Mouse (Mus musculus): Measurements from ENCODE around the gene Lca5l. TPM values are rescaled to one million over a fixed set of nuclear protein-coding genes. Genes with fewer than 3 reads are reported as not detected.

Gene Lca5l
- polyA plus RNA-seq, 1 experiment from 2014 or later, result 1.4 TPM

GRCm38 (mm10) chr16:96187619-96188018 lies 4.5 kb downstream of the Lca5l start:
- H3K27me3 ChIP-seq (ENCODE audit: control insufficient read depth, insufficient read depth, low read length), result no peaks in the 10 kb centered on the region
- H3K4me2 ChIP-seq (replicated peaks; ENCODE audit: low read depth, low read length), result no peak overlapping the region
- WGBS, result 83% methylated on average over 5 of the region's 5 CpGs
- H3K9me3 ChIP-seq (ENCODE audit: control insufficient read depth, low read length), result no peaks in the 10 kb centered on the region
- no peak overlapping the region for H3K9ac ChIP-seq (ENCODE audit: low read depth, low read length)
- no peaks in the 10 kb centered on the region for H3K4me1 ChIP-seq (replicated peaks; ENCODE audit: control insufficient read depth, insufficient read depth, low read length)
- DNase-seq (ENCODE audit: low spot score) (no peak), ATAC-seq (ENCODE audit: low FRiP score) (no peak)
- no peak overlapping the region for H3K27ac ChIP-seq (ENCODE audit: low read depth, low read length)
- no peak overlapping the region for H3K4me3 ChIP-seq (ENCODE audit: low read depth, low read length)
- no peaks in the 10 kb centered on the region for H3K36me3 ChIP-seq (ENCODE audit: control insufficient read depth, insufficient read depth, low read length)

DNA sequence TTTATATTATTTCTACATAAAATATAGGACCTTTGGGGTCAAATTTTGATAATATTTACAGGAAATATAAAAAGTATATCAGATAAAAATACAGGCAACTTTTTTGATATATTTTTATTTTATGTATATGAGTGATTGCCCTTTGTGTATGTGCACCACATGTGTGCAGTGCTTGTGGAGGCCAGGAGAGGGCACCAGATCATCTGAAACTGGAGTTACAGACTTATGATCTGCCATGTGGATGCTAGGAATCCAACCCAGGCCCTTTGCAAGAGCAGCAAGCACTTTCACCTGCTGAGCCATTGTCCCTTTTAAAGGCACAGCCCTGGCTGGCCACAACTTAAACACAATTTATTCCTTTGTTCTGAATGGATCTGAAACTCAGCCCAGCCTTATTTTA lies 12.9 kb downstream of the Lca5l start:
- Histone ChIP-seq H3K4me1 (replicated peaks; ENCODE audit: control insufficient read depth, insufficient read depth, low read length) (no peaks in the 10 kb centered on the region), H3K27me3 (ENCODE audit: control insufficient read depth, insufficient read depth, low read length) (no peaks in the 10 kb centered on the region), H3K4me3 (ENCODE audit: low read depth, low read length) (no peak overlapping the region), H3K27ac (ENCODE audit: low read depth, low read length) (no peak overlapping the region), H3K9ac (ENCODE audit: low read depth, low read length) (no peak overlapping the region), H3K36me3 (ENCODE audit: control insufficient read depth, insufficient read depth, low read length) (no peaks in the 10 kb centered on the region), H3K9me3 (ENCODE audit: control insufficient read depth, low read length) (no peaks in the 10 kb centered on the region), H3K4me2 (replicated peaks; ENCODE audit: low read depth, low read length) (no peak overlapping the region)
- DNase-seq (ENCODE audit: low spot score) (no peak), ATAC-seq (ENCODE audit: low FRiP score) (no peak)

DNA sequence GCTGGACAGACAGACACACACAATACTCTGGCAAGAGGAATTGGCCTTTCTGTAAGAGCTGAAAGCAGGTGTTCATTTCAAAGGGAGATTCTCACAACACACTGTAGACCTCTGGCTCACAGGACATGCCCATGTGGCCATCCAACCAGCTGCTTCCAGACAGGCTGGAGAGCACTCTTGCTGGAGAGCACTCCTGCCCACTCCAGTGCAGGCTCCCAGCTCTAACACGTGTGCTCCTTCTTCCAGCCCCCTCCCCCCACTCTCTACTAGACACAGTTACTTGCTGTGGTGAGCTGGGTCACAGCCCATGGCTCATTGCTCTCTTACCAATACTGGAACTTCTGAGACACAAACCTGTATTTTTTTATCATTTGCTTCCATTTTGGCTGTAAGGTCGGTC lies 16.7 kb downstream of the Lca5l start:
- Histone ChIP-seq H3K4me1 (replicated peaks; ENCODE audit: control insufficient read depth, insufficient read depth, low read length) (no peaks in the 10 kb centered on the region), H3K9ac (ENCODE audit: low read depth, low read length) (no peak overlapping the region), H3K4me3 (ENCODE audit: low read depth, low read length) (no peak overlapping the region), H3K36me3 (ENCODE audit: control insufficient read depth, insufficient read depth, low read length) (no peaks in the 10 kb centered on the region), H3K27ac (ENCODE audit: low read depth, low read length) (no peak overlapping the region), H3K4me2 (replicated peaks; ENCODE audit: low read depth, low read length) (no peak overlapping the region), H3K9me3 (ENCODE audit: control insufficient read depth, low read length) (no peaks in the 10 kb centered on the region), H3K27me3 (ENCODE audit: control insufficient read depth, insufficient read depth, low read length) (no peaks in the 10 kb centered on the region)
- ATAC-seq (ENCODE audit: low FRiP score) (peak; percentile 49), DNase-seq (ENCODE audit: low spot score) (peak; percentile 2)
- 57% methylated on average over 2 of the region's 2 CpGs for WGBS

DNA sequence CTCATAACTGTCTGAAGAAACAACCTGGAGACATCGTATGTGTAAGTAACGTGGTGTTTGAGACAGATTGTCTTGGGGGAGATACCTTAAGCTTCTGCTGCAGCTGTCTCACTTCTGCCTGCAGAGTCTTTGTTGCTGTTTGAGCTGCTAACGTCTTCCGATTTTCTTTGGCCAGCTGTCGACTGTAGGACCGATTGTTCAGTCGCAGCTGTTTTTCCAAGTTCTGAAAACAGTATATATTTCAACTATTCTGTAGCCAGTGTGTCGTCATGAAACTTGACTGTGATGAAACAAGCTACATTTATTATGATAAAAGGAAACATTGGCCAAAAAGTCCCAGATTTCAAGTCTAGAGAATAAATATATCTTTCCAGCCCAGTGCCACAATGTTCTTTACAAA lies 18.4 kb downstream of the Lca5l start:
- H3K4me3 ChIP-seq (ENCODE audit: low read depth, low read length), result no peak overlapping the region
- no peaks in the 10 kb centered on the region for H3K9me3 ChIP-seq (ENCODE audit: control insufficient read depth, low read length)
- ATAC-seq (ENCODE audit: low FRiP score) (no peak), DNase-seq (ENCODE audit: low spot score) (no peak)
- H3K27me3 ChIP-seq (ENCODE audit: control insufficient read depth, insufficient read depth, low read length), result no peaks in the 10 kb centered on the region
- no peak overlapping the region for H3K27ac ChIP-seq (ENCODE audit: low read depth, low read length)
- no peaks in the 10 kb centered on the region for H3K4me1 ChIP-seq (replicated peaks; ENCODE audit: control insufficient read depth, insufficient read depth, low read length)
- no peak overlapping the region for H3K9ac ChIP-seq (ENCODE audit: low read depth, low read length)
- no peaks in the 10 kb centered on the region for H3K36me3 ChIP-seq (ENCODE audit: control insufficient read depth, insufficient read depth, low read length)
- no peak overlapping the region for H3K4me2 ChIP-seq (replicated peaks; ENCODE audit: low read depth, low read length)
- WGBS, result 85% methylated on average over 8 of the region's 8 CpGs

- H3K27me3 ChIP-seq (ENCODE audit: control insufficient read depth, insufficient read depth, low read length), result no peaks in the 10 kb centered on the region
- DNase-seq (ENCODE audit: low spot score) (no peak), ATAC-seq (ENCODE audit: low FRiP score) (no peak)
- H3K4me3 ChIP-seq (ENCODE audit: low read depth, low read length), result no peak overlapping the region
- 91% methylated on average over 4 of the region's 4 CpGs for WGBS
- no peaks in the 10 kb centered on the region for H3K9me3 ChIP-seq (ENCODE audit: control insufficient read depth, low read length)
- H3K9ac ChIP-seq (ENCODE audit: low read depth, low read length), result no peak overlapping the region
- no peaks in the 10 kb centered on the region for H3K36me3 ChIP-seq (ENCODE audit: control insufficient read depth, insufficient read depth, low read length)
- H3K27ac ChIP-seq (ENCODE audit: low read depth, low read length), result no peak overlapping the region
- H3K4me1 ChIP-seq (replicated peaks; ENCODE audit: control insufficient read depth, insufficient read depth, low read length), result no peaks in the 10 kb centered on the region
- H3K4me2 ChIP-seq (replicated peaks; ENCODE audit: low read depth, low read length), result no peak overlapping the region
Observed at GRCm38 (mm10) chr16:96168837-96169236, 23.2 kb downstream of the Lca5l start.

DNA sequence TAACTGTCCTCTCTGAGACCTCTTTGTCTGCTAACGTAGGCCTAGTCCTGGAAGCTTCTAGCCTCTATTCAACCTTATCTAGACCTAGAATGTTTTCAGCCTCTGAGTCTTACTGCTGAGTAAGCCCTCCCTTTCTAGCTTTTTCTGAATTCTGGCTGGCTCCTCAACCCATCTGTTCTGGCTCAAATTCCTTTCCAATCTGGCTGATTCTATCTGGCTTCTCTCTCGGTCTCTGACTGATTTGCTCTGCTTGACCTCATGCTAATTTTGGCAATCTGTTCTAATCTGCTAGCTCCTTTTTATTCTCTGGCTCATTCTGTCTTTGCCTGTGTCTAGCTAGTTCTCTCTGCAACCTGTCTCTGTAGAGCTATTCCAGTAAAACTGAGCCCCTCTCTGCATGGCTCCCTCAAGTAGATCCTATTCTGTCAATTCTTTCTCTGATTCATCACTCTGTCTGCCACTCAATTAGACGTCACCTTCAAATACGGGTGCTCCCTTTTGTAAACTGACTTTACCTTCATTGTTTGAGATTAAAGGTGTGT lies 26.3 kb downstream of the Lca5l start:
- DNase-seq (ENCODE audit: low spot score) (no peak), ATAC-seq (ENCODE audit: low FRiP score) (no peak)
- no peaks in the 10 kb centered on the region for H3K9me3 ChIP-seq (ENCODE audit: control insufficient read depth, low read length)
- no peak overlapping the region for H3K4me2 ChIP-seq (replicated peaks; ENCODE audit: low read depth, low read length)
- H3K36me3 ChIP-seq (ENCODE audit: control insufficient read depth, insufficient read depth, low read length), result no peaks in the 10 kb centered on the region
- H3K9ac ChIP-seq (ENCODE audit: low read depth, low read length), result no peak overlapping the region
- no peak overlapping the region for H3K27ac ChIP-seq (ENCODE audit: low read depth, low read length)
- 81% methylated on average over 4 of the region's 4 CpGs for WGBS
- H3K4me3 ChIP-seq (ENCODE audit: low read depth, low read length), result no peak overlapping the region
- H3K4me1 ChIP-seq (replicated peaks; ENCODE audit: control insufficient read depth, insufficient read depth, low read length), result no peaks in the 10 kb centered on the region
- no peaks in the 10 kb centered on the region for H3K27me3 ChIP-seq (ENCODE audit: control insufficient read depth, insufficient read depth, low read length)

DNA sequence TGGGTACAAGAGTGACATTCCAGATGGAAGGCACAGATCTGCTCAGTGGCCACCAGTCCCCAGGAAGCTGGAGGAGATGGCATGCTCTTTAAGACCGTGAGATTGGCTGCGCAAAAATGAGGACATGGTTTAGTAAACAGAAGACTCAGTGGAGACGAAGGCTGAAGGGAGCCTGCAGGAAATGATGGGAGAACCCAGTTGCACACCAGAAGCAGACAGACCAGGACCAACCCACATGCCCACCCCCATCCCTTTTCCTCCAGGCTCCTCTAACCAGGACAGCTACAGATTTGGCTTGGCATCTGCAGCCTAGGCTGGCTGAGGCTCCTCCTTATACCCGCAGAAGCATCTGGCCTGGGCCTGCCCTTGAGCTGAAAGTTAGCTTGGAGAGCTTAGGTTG lies 30.7 kb downstream of the Lca5l start:
- Histone ChIP-seq H3K4me1 (replicated peaks; ENCODE audit: control insufficient read depth, insufficient read depth, low read length) (no peaks in the 10 kb centered on the region), H3K36me3 (ENCODE audit: control insufficient read depth, insufficient read depth, low read length) (no peaks in the 10 kb centered on the region), H3K27me3 (ENCODE audit: control insufficient read depth, insufficient read depth, low read length) (no peaks in the 10 kb centered on the region), H3K4me2 (replicated peaks; ENCODE audit: low read depth, low read length) (no peak overlapping the region), H3K9ac (ENCODE audit: low read depth, low read length) (no peak overlapping the region), H3K27ac (ENCODE audit: low read depth, low read length) (no peak overlapping the region), H3K9me3 (ENCODE audit: control insufficient read depth, low read length) (no peaks in the 10 kb centered on the region), H3K4me3 (ENCODE audit: low read depth, low read length) (no peak overlapping the region)
- ATAC-seq (ENCODE audit: low FRiP score) (no peak), DNase-seq (ENCODE audit: low spot score) (no peak)
- 90% methylated on average over 4 of the region's 4 CpGs for WGBS

- no peak overlapping the region for H3K4me2 ChIP-seq (replicated peaks; ENCODE audit: low read depth, low read length)
- no peaks in the 10 kb centered on the region for H3K9me3 ChIP-seq (ENCODE audit: control insufficient read depth, low read length)
- ATAC-seq (ENCODE audit: low FRiP score), result no peak
Observed at GRCm38 (mm10) chr16:96160927-96161326, 31.1 kb downstream of the Lca5l start.

GRCm38 (mm10) chr16:96159794-96160346 lies 32.2 kb downstream of the Lca5l start:
- peak overlapping the region; percentile 97; the same call in 1 of the 2 replicates for H3K4me2 ChIP-seq (replicated peaks; ENCODE audit: low read depth, low read length)
- no peak overlapping the region for H3K4me3 ChIP-seq (ENCODE audit: low read depth, low read length)
- no peaks in the 10 kb centered on the region for H3K4me1 ChIP-seq (replicated peaks; ENCODE audit: control insufficient read depth, insufficient read depth, low read length)
- H3K27me3 ChIP-seq (ENCODE audit: control insufficient read depth, insufficient read depth, low read length), result no peaks in the 10 kb centered on the region
- ATAC-seq (ENCODE audit: low FRiP score) (peak; percentile 33; the same call in 1 of the 2 replicates), DNase-seq (ENCODE audit: low spot score) (no peak)
- peak overlapping the region; percentile 86; the same call in 1 of the 2 replicates for H3K9ac ChIP-seq (ENCODE audit: low read depth, low read length)
- WGBS, result 84% methylated on average over 20 of the region's 20 CpGs
- H3K36me3 ChIP-seq (ENCODE audit: control insufficient read depth, insufficient read depth, low read length), result 0 out of 2 replicates have a peak, but pooled peaks cover 4% of the 10 kb centered on the region
- H3K9me3 ChIP-seq (ENCODE audit: control insufficient read depth, low read length), result no peaks in the 10 kb centered on the region
- no peak overlapping the region for H3K27ac ChIP-seq (ENCODE audit: low read depth, low read length)

More at GRCm38 (mm10) chr16:96160927-96161326, 31.1 kb downstream of the Lca5l start:
- no peak for DNase-seq (ENCODE audit: low spot score)
- Histone ChIP-seq H3K27ac (ENCODE audit: low read depth, low read length) (no peak overlapping the region), H3K36me3 (ENCODE audit: control insufficient read depth, insufficient read depth, low read length) (no peaks in the 10 kb centered on the region), H3K4me1 (replicated peaks; ENCODE audit: control insufficient read depth, insufficient read depth, low read length) (no peaks in the 10 kb centered on the region), H3K27me3 (ENCODE audit: control insufficient read depth, insufficient read depth, low read length) (no peaks in the 10 kb centered on the region), H3K9ac (ENCODE audit: low read depth, low read length) (no peak overlapping the region), H3K4me3 (ENCODE audit: low read depth, low read length) (no peak overlapping the region)
- WGBS, result 82% methylated on average over 1 of the region's 1 CpGs
